Comparison of ENCODE assay signal across 9 mouse cellular contexts in genomic region chr2:69778836-69779177, GRCm38 (mm10). TPM values are rescaled to one million over a fixed set of nuclear protein-coding genes. Genes with fewer than 3 reads are reported as not detected.
DNase-seq lines count a peak whose midpoint lies in the region; ATAC-seq and TF ChIP-seq lines count a peak whose summit lies in the region.
"Had no signal": no experiment of that assay in that cellular context is flagged by ENCODE, and none has a peak within 500 bp of the region (broad histone marks: within the 10 kb centered on the region; RNA-seq: fewer than 3 reads in every experiment).

No protein-coding gene starts in this region.

- no peak overlapping the region for H3K9ac ChIP-seq in heart, postnatal 0 days (replicated peaks; ENCODE audit: low read depth, low read length)
- no peak overlapping the region for H3K9ac ChIP-seq in heart, embryonic 12.5 days
- no peak overlapping the region for H3K9ac ChIP-seq in liver, embryonic 13.5 days
- no peak overlapping the region for H3K9ac ChIP-seq in midbrain, embryonic 15.5 days
- H3K9ac ChIP-seq: neural tube, embryonic 12.5 days had no signal

- no peak overlapping the region for H3K4me3 ChIP-seq in heart, postnatal 0 days (ENCODE audit: low read depth, low read length)
- H3K4me3 ChIP-seq in heart, embryonic 12.5 days = no peak overlapping the region
- no peak overlapping the region for H3K4me3 ChIP-seq in liver, embryonic 13.5 days (replicated peaks)
- no peak overlapping the region for H3K4me3 ChIP-seq in midbrain, embryonic 15.5 days
- H3K4me3 ChIP-seq: neural tube, embryonic 12.5 days had no signal

- no peak for TF ChIP-seq EP300 in heart, postnatal 0 days (IDR thresholded peaks at IDR 0.05; ENCODE audit: low read depth)

- H3K4me2 ChIP-seq in heart, postnatal 0 days (ENCODE audit: low read depth, low read length) = no peak overlapping the region
- H3K4me2 ChIP-seq in heart, embryonic 12.5 days = no peak overlapping the region
- no peak overlapping the region for H3K4me2 ChIP-seq in liver, embryonic 13.5 days
- H3K4me2 ChIP-seq in midbrain, embryonic 15.5 days = no peak overlapping the region
- H3K4me2 ChIP-seq: neural tube, embryonic 12.5 days had no signal

- no peak for ATAC-seq in heart, postnatal 0 days (ENCODE audit: insufficient read depth, low read depth)
- no peak for ATAC-seq in heart, embryonic 12.5 days (ENCODE audit: insufficient number of reproducible peaks, low FRiP score)
- no peak for ATAC-seq in liver, embryonic 13.5 days (ENCODE audit: low read depth)
- ATAC-seq in midbrain, embryonic 15.5 days (replicated peaks) = no peak

- H3K36me3 ChIP-seq in heart, postnatal 0 days (replicated peaks; ENCODE audit: control insufficient read depth, insufficient read depth, low read length) = peaks cover 15% of the 10 kb centered on the region
- peaks cover 11% of the 10 kb centered on the region; the same call in 1 of the 2 replicates for H3K36me3 ChIP-seq in heart, embryonic 12.5 days
- H3K36me3 ChIP-seq in liver, embryonic 13.5 days = no peaks in the 10 kb centered on the region
- 0 out of 2 replicates have a peak, but pooled peaks cover 6% of the 10 kb centered on the region for H3K36me3 ChIP-seq in midbrain, embryonic 15.5 days (replicated peaks)

- TF ChIP-seq CTCF in heart, postnatal 0 days (IDR thresholded peaks at IDR 0.05; ENCODE audit: low read depth) = peak; percentile 31

- H3K4me1 ChIP-seq in heart, postnatal 0 days (ENCODE audit: control insufficient read depth, insufficient read depth) = no peaks in the 10 kb centered on the region
- H3K4me1 ChIP-seq in heart, embryonic 12.5 days (replicated peaks) = no peaks in the 10 kb centered on the region
- no peaks in the 10 kb centered on the region for H3K4me1 ChIP-seq in liver, embryonic 13.5 days (replicated peaks)
- H3K4me1 ChIP-seq in midbrain, embryonic 15.5 days = no peaks in the 10 kb centered on the region
- H3K4me1 ChIP-seq: neural tube, embryonic 12.5 days had no signal

- H3K27ac ChIP-seq in heart, postnatal 0 days (ENCODE audit: low read depth) = no peak overlapping the region
- no peak overlapping the region for H3K27ac ChIP-seq in heart, embryonic 12.5 days (ENCODE audit: poor library complexity, severe bottlenecking)
- H3K27ac ChIP-seq in liver, embryonic 13.5 days = no peak overlapping the region
- no peak overlapping the region for H3K27ac ChIP-seq in midbrain, embryonic 15.5 days
- H3K27ac ChIP-seq: neural tube, embryonic 12.5 days had no signal

- DNase-seq in heart, postnatal 0 days (ENCODE audit: low spot score) = no peak
- DNase-seq in A20 (ENCODE audit: low read depth, low spot score) = peak; percentile 83
- DNase-seq in R1 (ENCODE audit: low read depth, low spot score) = peak; percentile 77
- DNase-seq in liver, embryonic 13.5 days = peak; percentile 13
- peak; percentile 64 for DNase-seq in thymus, postnatal 25 days
- no peak for DNase-seq in frontal cortex, postnatal 14 days (ENCODE audit: low spot score in 2 of 2)

- WGBS in heart, postnatal 0 days = 40% methylated on average over 5 of the region's 5 CpGs
- WGBS in heart, embryonic 12.5 days = 44% methylated on average over 5 of the region's 5 CpGs
- 44% methylated on average over 5 of the region's 5 CpGs for WGBS in liver, embryonic 13.5 days (ENCODE audit: insufficient replicate concordance)
- 48% methylated on average over 5 of the region's 5 CpGs for WGBS in midbrain, embryonic 15.5 days

- no peaks in the 10 kb centered on the region for H3K27me3 ChIP-seq in heart, postnatal 0 days (ENCODE audit: control insufficient read depth, insufficient read depth, low read length)
- no peaks in the 10 kb centered on the region for H3K27me3 ChIP-seq in heart, embryonic 12.5 days (replicated peaks)
- no peaks in the 10 kb centered on the region for H3K27me3 ChIP-seq in liver, embryonic 13.5 days
- no peaks in the 10 kb centered on the region for H3K27me3 ChIP-seq in midbrain, embryonic 15.5 days (replicated peaks)
- H3K27me3 ChIP-seq: neural tube, embryonic 12.5 days had no signal

- H3K9me3 ChIP-seq in heart, postnatal 0 days (replicated peaks; ENCODE audit: control insufficient read depth, low read length) = no peaks in the 10 kb centered on the region
- no peaks in the 10 kb centered on the region for H3K9me3 ChIP-seq in heart, embryonic 12.5 days (replicated peaks)
- no peaks in the 10 kb centered on the region for H3K9me3 ChIP-seq in liver, embryonic 13.5 days (replicated peaks)
- H3K9me3 ChIP-seq in midbrain, embryonic 15.5 days = no peaks in the 10 kb centered on the region
- H3K9me3 ChIP-seq: neural tube, embryonic 12.5 days had no signal

RNA-seq across cellular contexts. Expression of gene Ccdc173, which starts 10.6 kb away (rescaled TPM):
- not detected in 2 replicates for total RNA-seq in heart, postnatal 0 days (2014; rRNA removed; ENCODE audit: low replicate concordance)
- polyA plus RNA-seq in heart, postnatal 0 days (2015; fragmentation: Nextera tagmentation; extraction: Ambion mirVana) = 1.2 and 1.6 TPM in 2 replicates
- polyA plus RNA-seq in heart, embryonic 12.5 days (2016; fragmentation: Nextera tagmentation; extraction: Ambion mirVana) = 1.3 TPM in 2 replicates
- 0.21 and 0.28 TPM in 2 replicates for polyA plus RNA-seq in liver, embryonic 13.5 days (2015; fragmentation: Nextera tagmentation; extraction: Ambion mirVana)
- polyA plus RNA-seq in midbrain, embryonic 15.5 days (2015; fragmentation: Nextera tagmentation; extraction: Ambion mirVana) = 2.8 and 2.9 TPM in 2 replicates

RNA-seq across cellular contexts. Expression of gene Phospho2, which starts 10.6 kb away (rescaled TPM):
- 8.8 and 43.7 TPM in 2 replicates for total RNA-seq in heart, postnatal 0 days (2014; rRNA removed; ENCODE audit: low replicate concordance)
- 24.9 and 27.1 TPM in 2 replicates for polyA plus RNA-seq in heart, postnatal 0 days (2015; fragmentation: Nextera tagmentation; extraction: Ambion mirVana)
- polyA plus RNA-seq in heart, embryonic 12.5 days (2016; fragmentation: Nextera tagmentation; extraction: Ambion mirVana) = 17.6 and 18.3 TPM in 2 replicates
- polyA plus RNA-seq in liver, embryonic 13.5 days (2015; fragmentation: Nextera tagmentation; extraction: Ambion mirVana) = 13.0 and 18.1 TPM in 2 replicates
- polyA plus RNA-seq in midbrain, embryonic 15.5 days (2015; fragmentation: Nextera tagmentation; extraction: Ambion mirVana) = 35.3 and 37.8 TPM in 2 replicates

RNA-seq across cellular contexts. Expression of gene Klhl23, which starts 42.9 kb away (rescaled TPM):
- 69.9 and 129 TPM in 2 replicates for total RNA-seq in heart, postnatal 0 days (2014; rRNA removed; ENCODE audit: low replicate concordance)
- 33.9 and 43.0 TPM in 2 replicates for polyA plus RNA-seq in heart, postnatal 0 days (2015; fragmentation: Nextera tagmentation; extraction: Ambion mirVana)
- 58.9 and 64.1 TPM in 2 replicates for polyA plus RNA-seq in heart, embryonic 12.5 days (2016; fragmentation: Nextera tagmentation; extraction: Ambion mirVana)
- 20.2 and 24.7 TPM in 2 replicates for polyA plus RNA-seq in liver, embryonic 13.5 days (2015; fragmentation: Nextera tagmentation; extraction: Ambion mirVana)
- 88.0 and 94.6 TPM in 2 replicates for polyA plus RNA-seq in midbrain, embryonic 15.5 days (2015; fragmentation: Nextera tagmentation; extraction: Ambion mirVana)

RNA-seq across cellular contexts. Expression of gene Ppig, which starts 56.5 kb away (rescaled TPM):
- 3.6 and 19.9 TPM in 2 replicates for total RNA-seq in heart, postnatal 0 days (2014; rRNA removed; ENCODE audit: low replicate concordance)
- polyA plus RNA-seq in heart, postnatal 0 days (2015; fragmentation: Nextera tagmentation; extraction: Ambion mirVana) = 87.8 and 91.6 TPM in 2 replicates
- polyA plus RNA-seq in heart, embryonic 12.5 days (2016; fragmentation: Nextera tagmentation; extraction: Ambion mirVana) = 115 and 120 TPM in 2 replicates
- polyA plus RNA-seq in liver, embryonic 13.5 days (2015; fragmentation: Nextera tagmentation; extraction: Ambion mirVana) = 79.7 and 100 TPM in 2 replicates
- polyA plus RNA-seq in midbrain, embryonic 15.5 days (2015; fragmentation: Nextera tagmentation; extraction: Ambion mirVana) = 120 and 125 TPM in 2 replicates

Comparison
In these comparisons a context has a peak if more than half of its experiments do, and no peak if none do; other contexts are left out.
1. DNase-seq: peak in A20 (single experiment), R1 (single experiment), liver, embryonic 13.5 days (single experiment) and thymus, postnatal 25 days (single experiment); none in heart, postnatal 0 days (single experiment) and frontal cortex, postnatal 14 days (0 of 2).